Mouse (Mus musculus) heart, embryonic 14.5 days (tissue): ENCODE results near the gene Il15ra. TPM values are rescaled to one million over a fixed set of nuclear protein-coding genes. Genes with fewer than 3 reads are reported as not detected.

ENCODE experiments used
- ATAC-seq: fragments of 200-750 bp; cut with Nextera tagmentation; 2 replicates; pipeline ENCODE4 v1.8.0; 2017; ENCODE audit warnings: low read depth, moderate TSS enrichment; ENCODE audit not compliant: insufficient number of reproducible peaks, insufficient read depth, low FRiP score
- H3K27ac ChIP-seq, 2 experiments: fragments of 200-500 bp in 1 of 2; fragments of 300-500 bp in 1 of 2; sonication (generic) in 1 of 2; replicated peaks in 1 of 2; 2 replicates each; pipeline ENCODE4 v1.5.1; 2012 to 2014; ENCODE audit warnings: low read depth in 2 of 2, low read length in 2 of 2, control low read depth in 1 of 2, mild to moderate bottlenecking in 1 of 2, mixed read lengths in 1 of 2; ENCODE audit not compliant: control insufficient read depth in 1 of 2, insufficient read depth in 1 of 2
- H3K27me3 ChIP-seq: fragments of 300-500 bp; sonication (generic); 2 replicates; pipeline ENCODE4 v1.6.1; 2014; ENCODE audit warnings: mild to moderate bottlenecking, low read length, control low read depth; ENCODE audit not compliant: control insufficient read depth, insufficient read depth
- H3K36me3 ChIP-seq: fragments of 300-500 bp; sonication (generic); 2 replicates; pipeline ENCODE4 v1.6.1; 2014; ENCODE audit warnings: mild to moderate bottlenecking, control low read depth, low read length, mixed read lengths; ENCODE audit not compliant: control insufficient read depth, insufficient read depth
- H3K4me1 ChIP-seq, 2 experiments: fragments of 200-500 bp in 1 of 2; fragments of 300-500 bp in 1 of 2; sonication (generic) in 1 of 2; 2 replicates each; pipeline ENCODE4 v1.6.1; 2012 to 2014; ENCODE audit warnings: low read length in 2 of 2, control low read depth in 1 of 2, mixed read lengths in 1 of 2; ENCODE audit not compliant: control insufficient read depth in 2 of 2, insufficient read depth in 2 of 2
- H3K4me2 ChIP-seq: fragments of 300-500 bp; sonication (generic); 2 replicates; pipeline ENCODE4 v1.6.1; 2014; ENCODE audit warnings: mild to moderate bottlenecking, low read length
- H3K4me3 ChIP-seq, 2 experiments: fragments of 200-500 bp in 1 of 2; fragments of 300-500 bp in 1 of 2; sonication (generic) in 1 of 2; 2 replicates each; pipeline ENCODE4 v1.5.1; 2012 to 2014; ENCODE audit warnings: low read length in 2 of 2, mild to moderate bottlenecking in 2 of 2, control low read depth in 1 of 2, low read depth in 1 of 2, moderate library complexity in 1 of 2; ENCODE audit not compliant: control insufficient read depth in 1 of 2, insufficient read depth in 1 of 2
- H3K9ac ChIP-seq: fragments of 300-500 bp; sonication (generic); 2 replicates; pipeline ENCODE4 v1.6.1; 2014; ENCODE audit warnings: mild to moderate bottlenecking, low read length
- H3K9me3 ChIP-seq: fragments of 300-500 bp; sonication (generic); 2 replicates; pipeline ENCODE4 v1.6.1; 2016; ENCODE audit warnings: low read length, control low read depth; ENCODE audit not compliant: control insufficient read depth
- WGBS: fragments of 180-500 bp; shearing (Covaris S2); extraction: QIAGEN DNeasy Blood & Tissue Kit; methylation state at CpG from one replicate; pipeline ENCODE4 v1.1.7; 2014; 5-methylcytosine and 5-hydroxymethylcytosine counted together
- polyA plus RNA-seq: library from polyadenylated mRNA; unstranded; fragments of >200 nt; fragmentation: Nextera tagmentation; extraction: Ambion mirVana; gene quantifications from 2 replicates; pipeline ENCODE4 v1.2.1, GENCODE M21; 2014

Il15ra gene
- polyA plus RNA-seq, 1 experiment from 2014 or later = 11.4 TPM

DNA sequence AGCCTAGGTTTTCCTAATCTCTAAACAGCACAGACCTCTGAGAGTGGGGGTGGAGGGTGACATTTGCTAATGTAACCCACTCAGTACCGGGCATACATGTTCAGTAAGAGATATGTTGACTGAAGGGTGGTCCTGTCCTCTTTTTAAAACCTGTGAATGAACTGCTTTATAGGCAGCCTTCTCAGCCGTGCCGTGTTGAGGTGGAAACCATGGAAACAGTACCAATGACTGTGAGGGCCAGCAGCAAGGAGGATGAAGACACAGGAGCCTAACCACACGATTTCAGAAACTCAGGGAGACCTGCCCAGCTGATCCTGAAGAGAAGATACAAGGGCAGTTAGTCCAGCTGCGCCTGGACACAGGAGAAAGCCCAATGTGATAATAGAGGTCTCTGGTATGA is 27.9 kb downstream of the Il15ra start:
- Histone ChIP-seq H3K9ac (no peak overlapping the region), H3K9me3 (no peaks in the 10 kb centered on the region), H3K4me2 (no peak overlapping the region), H3K36me3 (peaks cover 10% of the 10 kb centered on the region; the same call in 1 of the 2 replicates), H3K27me3 (no peaks in the 10 kb centered on the region), H3K4me1 (no peaks in the 10 kb centered on the region), H3K4me3 (no peak overlapping the region), H3K27ac (no peak overlapping the region)
- ATAC-seq = no peak
- WGBS = 68% methylated on average over 5 of the region's 5 CpGs

DNA sequence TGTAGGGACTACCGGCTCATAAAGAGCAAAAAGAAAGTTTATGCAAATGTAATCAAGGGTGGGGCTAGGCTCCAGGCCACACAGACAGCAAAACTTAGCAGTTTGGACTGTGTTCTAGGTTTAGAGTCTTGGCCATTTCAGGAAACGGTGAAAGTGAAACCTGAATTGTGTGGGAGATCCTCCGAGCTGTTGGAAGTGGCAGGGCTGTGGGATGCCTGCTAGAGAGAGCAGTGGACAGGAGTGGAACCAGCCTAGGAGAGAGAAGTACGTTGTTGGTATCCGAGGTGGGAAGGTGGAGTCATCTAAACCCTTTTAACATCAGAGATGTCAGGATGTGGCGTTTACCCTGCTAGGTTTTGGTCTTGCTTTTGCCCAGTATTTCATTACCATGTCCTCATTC is 30.8 kb downstream of the Il15ra start:
- Histone ChIP-seq H3K4me2 (no peak overlapping the region), H3K9ac (no peak overlapping the region), H3K4me3 (no peak overlapping the region), H3K4me1 (no peaks in the 10 kb centered on the region), H3K27ac (no peak overlapping the region), H3K36me3 (peaks cover 29% of the 10 kb centered on the region), H3K9me3 (no peaks in the 10 kb centered on the region), H3K27me3 (no peaks in the 10 kb centered on the region)
- 84% methylated on average over 6 of the region's 6 CpGs for WGBS
- ATAC-seq = no peak

DNA sequence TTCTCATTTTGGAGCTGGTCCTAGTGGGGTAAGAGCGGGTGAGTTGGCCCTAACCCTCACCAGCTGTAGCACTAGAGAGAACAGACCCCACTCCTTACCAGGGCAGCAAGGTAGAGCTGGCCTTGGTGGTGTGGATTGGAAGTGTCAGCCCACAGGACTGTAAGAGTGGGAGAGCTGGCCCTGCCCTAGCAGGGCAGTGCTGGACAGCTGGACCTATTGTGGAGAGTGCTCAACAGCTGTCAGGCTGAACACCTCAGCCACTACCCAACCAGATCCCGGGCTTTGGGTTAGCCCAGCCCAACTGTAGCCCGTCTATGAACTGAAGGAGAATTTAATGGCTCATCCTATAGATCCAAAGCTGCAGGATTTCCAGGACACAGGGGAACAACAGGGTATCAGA is 33.7 kb downstream of the Il15ra start:
- Histone ChIP-seq H3K4me2 (no peak overlapping the region), H3K4me1 (no peaks in the 10 kb centered on the region), H3K27ac (no peak overlapping the region), H3K27me3 (no peaks in the 10 kb centered on the region), H3K9me3 (no peaks in the 10 kb centered on the region), H3K4me3 (no peak overlapping the region), H3K9ac (no peak overlapping the region), H3K36me3 (peaks cover 55% of the 10 kb centered on the region)
- 86% methylated on average over 3 of the region's 3 CpGs for WGBS
- ATAC-seq = no peak

DNA sequence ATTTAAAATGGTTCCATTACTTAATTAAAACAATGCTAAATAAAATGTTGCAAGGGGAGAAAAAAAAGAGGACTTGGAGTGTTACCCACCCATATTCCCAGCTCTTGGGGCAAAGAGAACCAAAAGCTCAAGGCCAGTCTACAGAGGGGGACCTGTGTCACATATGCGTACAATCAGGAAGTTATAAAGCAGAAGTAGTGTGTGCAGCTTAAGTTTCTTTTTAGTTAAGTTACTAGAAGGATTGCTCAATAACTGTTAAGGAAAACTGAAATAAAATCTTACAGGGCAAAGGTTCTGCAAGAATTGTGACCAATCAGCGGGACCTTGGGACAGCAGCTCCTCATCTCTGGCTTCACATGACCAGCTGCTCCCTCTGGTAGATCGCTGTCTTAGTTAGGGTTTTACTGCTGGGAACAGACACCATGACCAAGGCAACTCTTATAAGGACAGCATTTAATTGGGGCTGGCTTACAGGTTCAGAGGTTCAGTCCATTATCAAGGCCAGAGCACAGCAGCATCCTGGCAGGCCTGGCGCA is 34.5 kb downstream of the Il15ra start:
- 95% methylated on average over 4 of the region's 4 CpGs for WGBS
- Histone ChIP-seq H3K4me2 (no peak overlapping the region), H3K27ac (no peak overlapping the region), H3K27me3 (no peaks in the 10 kb centered on the region), H3K36me3 (peaks cover 59% of the 10 kb centered on the region), H3K4me3 (no peak overlapping the region), H3K9ac (no peak overlapping the region), H3K4me1 (no peaks in the 10 kb centered on the region), H3K9me3 (no peaks in the 10 kb centered on the region)
- ATAC-seq = no peak

DNA sequence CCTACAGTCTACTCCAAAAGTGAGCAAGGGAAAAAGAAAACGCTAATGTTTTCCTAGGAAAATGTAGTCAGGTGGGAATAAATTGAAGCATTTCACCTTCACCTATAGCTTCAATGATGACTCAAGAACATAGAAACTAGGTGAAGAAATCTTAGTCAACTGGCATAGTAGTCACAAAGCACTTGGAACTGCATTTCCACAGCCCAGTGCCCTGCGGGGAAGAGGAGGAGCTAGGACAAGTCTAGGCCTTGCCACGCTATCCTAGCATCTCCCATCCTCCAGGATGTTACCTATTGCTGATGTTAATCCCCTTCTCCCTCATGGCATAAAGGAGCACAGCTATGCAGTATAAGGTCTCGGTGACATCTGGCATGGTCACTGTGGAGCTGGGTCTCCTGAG is 57.5 kb downstream of the Il15ra start:
- Histone ChIP-seq H3K27ac (no peak overlapping the region), H3K9ac (no peak overlapping the region), H3K9me3 (no peaks in the 10 kb centered on the region), H3K36me3 (peaks cover 100% of the 10 kb centered on the region), H3K4me1 (no peaks in the 10 kb centered on the region), H3K27me3 (no peaks in the 10 kb centered on the region), H3K4me3 (no peak overlapping the region), H3K4me2 (no peak overlapping the region)
- ATAC-seq = no peak
- 88% methylated on average over 4 of the region's 4 CpGs for WGBS

DNA sequence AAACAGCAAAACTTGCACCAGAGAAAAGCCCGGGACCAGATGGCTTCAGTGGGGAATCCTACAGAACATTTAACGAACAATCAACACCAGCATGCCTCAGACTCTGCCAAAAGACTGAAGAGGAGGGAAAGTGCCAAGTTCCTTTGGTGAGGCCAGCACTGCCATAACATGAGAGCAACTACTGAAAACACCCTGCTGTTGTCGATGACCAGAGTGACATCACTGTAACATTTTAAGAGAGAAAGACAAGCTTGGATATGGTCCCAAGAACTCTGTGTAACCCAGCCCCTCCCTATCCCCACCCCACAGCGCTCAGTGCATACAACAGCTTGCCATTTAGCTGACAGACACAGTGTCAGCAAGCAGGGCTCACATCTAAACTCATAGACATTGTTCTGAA is 60.6 kb downstream of the Il15ra start:
- H3K4me2 ChIP-seq = no peak overlapping the region
- no peak overlapping the region for H3K27ac ChIP-seq
- H3K4me1 ChIP-seq = 0 out of 4 replicates have a peak, but pooled peaks cover 0 to 2% of the 10 kb centered on the region in 2 experiments
- H3K4me3 ChIP-seq = no peak overlapping the region
- no peak overlapping the region for H3K9ac ChIP-seq
- no peaks in the 10 kb centered on the region for H3K27me3 ChIP-seq
- 72% methylated on average over 4 of the region's 4 CpGs for WGBS
- no peak for ATAC-seq
- peaks cover 89% of the 10 kb centered on the region for H3K36me3 ChIP-seq
- H3K9me3 ChIP-seq = no peaks in the 10 kb centered on the region

DNA sequence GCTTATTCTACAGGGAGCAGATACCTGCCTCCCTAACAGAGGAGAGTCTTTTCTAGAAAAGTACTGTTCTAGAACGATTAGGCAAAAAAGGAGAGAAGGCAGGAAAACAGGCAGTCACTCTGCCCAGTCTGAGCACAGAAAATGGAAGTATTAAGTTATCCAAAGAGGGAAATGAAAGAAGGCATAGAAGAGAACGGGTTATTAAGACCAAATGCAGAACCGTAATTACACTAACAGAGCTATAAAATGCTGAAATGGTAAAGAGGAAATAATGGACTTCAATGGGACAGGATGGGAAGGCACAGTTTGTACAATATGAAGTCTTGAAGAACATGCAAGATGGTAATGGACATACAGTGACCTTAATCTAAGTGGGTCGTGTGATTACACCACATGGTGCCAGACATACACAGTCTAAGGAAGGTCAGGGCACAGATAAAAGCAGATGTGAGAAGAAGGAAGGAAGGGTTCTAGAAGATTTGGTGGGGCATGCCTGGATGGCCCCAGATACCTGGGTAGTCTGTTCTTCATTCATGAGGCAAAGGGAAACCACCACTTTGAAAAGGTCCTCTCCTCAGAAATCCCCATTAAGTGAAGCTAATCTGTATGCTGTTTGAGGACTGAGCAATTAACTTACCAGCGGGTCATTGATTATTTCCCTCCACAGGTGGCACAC is 61.5 kb downstream of the Il15ra start:
- no peak for ATAC-seq
- Histone ChIP-seq H3K9me3 (no peaks in the 10 kb centered on the region), H3K9ac (no peak overlapping the region), H3K27me3 (no peaks in the 10 kb centered on the region), H3K4me1 (0 out of 4 replicates have a peak, but pooled peaks cover 0 to 2% of the 10 kb centered on the region in 2 experiments), H3K36me3 (peaks cover 80% of the 10 kb centered on the region), H3K4me2 (no peak overlapping the region), H3K27ac (no peak overlapping the region), H3K4me3 (no peak overlapping the region)
- WGBS = 76% methylated on average over 5 of the region's 5 CpGs

DNA sequence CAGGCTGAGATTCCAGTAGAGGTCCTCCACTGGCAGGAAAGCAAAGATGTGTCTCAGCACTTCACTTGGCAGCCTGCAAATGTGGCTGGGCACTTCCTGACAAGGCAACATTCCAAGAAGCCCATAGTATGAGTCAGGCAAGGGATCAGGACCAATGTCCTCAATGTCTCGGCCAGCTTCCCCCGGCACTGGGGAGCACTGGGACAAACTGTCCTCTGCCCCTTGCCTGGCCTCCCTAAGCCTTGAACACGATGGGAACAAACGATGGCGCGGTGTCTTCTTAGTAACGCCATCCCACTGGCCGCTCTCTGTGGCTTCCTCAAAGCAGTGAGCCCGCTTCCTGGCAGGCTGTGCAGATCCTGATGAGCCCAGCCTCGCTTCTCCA is 62.1 kb downstream of the Il15ra start:
- Histone ChIP-seq H3K36me3 (peaks cover 75% of the 10 kb centered on the region), H3K27me3 (no peaks in the 10 kb centered on the region), H3K9ac (no peak overlapping the region), H3K4me3 (no peak overlapping the region), H3K27ac (no peak overlapping the region), H3K4me2 (no peak overlapping the region), H3K9me3 (no peaks in the 10 kb centered on the region), H3K4me1 (0 out of 4 replicates have a peak, but pooled peaks cover 0 to 2% of the 10 kb centered on the region in 2 experiments)
- ATAC-seq = no peak
- 87% methylated on average over 10 of the region's 10 CpGs for WGBS
